Mouse (Mus musculus) liver, embryonic 13.5 days (tissue): Measurements from ENCODE around the gene Cyp2w1. TPM values are rescaled to one million over a fixed set of nuclear protein-coding genes. Genes with fewer than 3 reads are reported as not detected.
A peak's percentile ranks its signal among the peaks of the same experiment; 100 is the strongest.

Experiments used
- ATAC-seq: fragments of 200-750 bp; cut with Nextera tagmentation; 2 replicates; pipeline ENCODE4 v1.8.0; 2017; ENCODE audit warnings: low read depth, mild to moderate bottlenecking, moderate number of reproducible peaks, moderate library complexity
- DNase-seq: peaks from one replicate; pipeline ENCODE4 v3.0.0; 2022
- H3K27ac ChIP-seq: fragments of 300-500 bp; sonication (generic); 2 replicates; pipeline ENCODE4 v1.5.1; 2015; ENCODE audit warnings: moderate library complexity, mild to moderate bottlenecking, inconsistent platforms
- H3K27me3 ChIP-seq: fragments of 300-500 bp; sonication (generic); 2 replicates; pipeline ENCODE4 v1.6.1; 2015; ENCODE audit warnings: mild to moderate bottlenecking, inconsistent platforms
- H3K36me3 ChIP-seq: fragments of 300-500 bp; sonication (generic); 2 replicates; pipeline ENCODE4 v1.6.1; 2015; ENCODE audit warnings: mild to moderate bottlenecking, inconsistent platforms
- H3K4me1 ChIP-seq: fragments of 300-500 bp; sonication (generic); replicated peaks from 2 replicates; pipeline ENCODE4 v1.6.1; 2015; ENCODE audit warnings: inconsistent platforms
- H3K4me2 ChIP-seq: fragments of 300-500 bp; sonication (generic); 2 replicates; pipeline ENCODE4 v1.6.1; 2015; ENCODE audit warnings: inconsistent platforms, mild to moderate bottlenecking, moderate library complexity
- H3K4me3 ChIP-seq: fragments of 300-500 bp; sonication (generic); replicated peaks from 2 replicates; pipeline ENCODE4 v1.5.1; 2015; ENCODE audit warnings: mild to moderate bottlenecking, inconsistent platforms
- H3K9ac ChIP-seq: fragments of 300-500 bp; sonication (generic); 2 replicates; pipeline ENCODE4 v1.6.1; 2015; ENCODE audit warnings: mild to moderate bottlenecking, inconsistent platforms
- H3K9me3 ChIP-seq: fragments of 300-500 bp; sonication (generic); replicated peaks from 2 replicates; pipeline ENCODE4 v1.6.1; 2016; ENCODE audit warnings: inconsistent platforms
- WGBS: fragments of 180-500 bp; shearing (Covaris S2); methylation state at CpG from one replicate; pipeline ENCODE4 v1.1.7; 2015; ENCODE audit not compliant: insufficient replicate concordance; 5-methylcytosine and 5-hydroxymethylcytosine counted together
- polyA plus RNA-seq: library from polyadenylated mRNA; unstranded; fragments of >200 nt; fragmentation: Nextera tagmentation; extraction: Ambion mirVana; gene quantifications from 2 replicates; pipeline ENCODE4 v1.2.1, GENCODE M21; 2015

Gene Cyp2w1
- polyA plus RNA-seq, 1 experiment from 2014 or later, result not detected

DNA sequence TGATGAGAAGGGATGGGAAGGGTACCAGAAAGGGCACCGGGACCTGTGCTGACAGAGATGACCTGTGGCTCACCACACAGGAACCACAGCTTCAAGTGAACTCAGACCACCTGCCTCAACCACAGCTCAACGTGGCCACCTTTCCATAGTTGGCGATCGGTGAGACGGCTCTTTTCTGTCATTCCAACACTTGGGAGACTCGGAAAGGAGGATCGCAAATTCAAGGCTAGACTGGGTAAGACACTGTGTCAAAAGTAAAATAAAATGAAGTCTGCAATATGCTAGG, 25.8 kb downstream of the Cyp2w1 start:
- 0 out of 2 replicates have a peak overlapping the region, but pooled peaks have one; percentile 42 for H3K4me2 ChIP-seq
- no peak overlapping the region for H3K4me3 ChIP-seq
- ATAC-seq (no peak), DNase-seq (no peak)
- 59% methylated on average over 7 of the region's 7 CpGs for WGBS
- H3K27me3 ChIP-seq, result no peaks in the 10 kb centered on the region
- H3K4me1 ChIP-seq, result peaks cover 93% of the 10 kb centered on the region
- H3K9me3 ChIP-seq, result no peaks in the 10 kb centered on the region
- H3K27ac ChIP-seq, result peak overlapping the region; percentile 100
- peaks cover under 1% of the 10 kb centered on the region; the same call in 1 of the 2 replicates for H3K36me3 ChIP-seq
- peak overlapping the region; percentile 97 for H3K9ac ChIP-seq

DNA sequence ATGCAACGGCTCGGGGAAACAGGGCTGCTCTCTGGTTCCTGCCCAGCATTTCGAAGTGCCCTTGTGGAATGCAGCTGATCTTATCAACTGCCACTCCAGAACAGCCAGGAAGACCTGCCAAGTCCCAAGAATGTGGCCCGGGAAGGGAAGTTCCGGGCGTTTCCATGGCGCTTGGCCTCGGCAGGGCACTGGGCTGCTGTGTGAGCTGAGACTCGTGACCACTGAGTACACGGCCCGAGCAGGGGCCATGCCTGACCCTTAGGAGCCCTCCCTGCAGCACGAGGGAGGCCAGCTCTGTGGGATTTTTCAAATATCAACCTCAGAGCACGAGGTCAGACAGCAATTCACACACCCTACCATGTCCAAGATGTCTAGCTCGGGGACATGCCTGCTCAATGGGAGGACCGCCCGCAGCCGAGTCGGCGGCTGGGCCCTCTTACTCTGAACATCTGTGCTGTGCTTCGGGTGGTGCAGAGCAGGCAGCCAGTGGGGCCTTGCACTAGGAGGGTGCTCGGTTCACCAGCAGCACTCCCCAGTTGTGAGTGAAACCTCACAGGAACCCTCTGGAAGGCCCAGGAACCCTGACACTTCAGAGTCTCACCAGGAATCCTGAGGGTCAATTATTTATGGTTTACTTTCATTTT, 26.7 kb downstream of the Cyp2w1 start:
- 13% methylated on average over 21 of the region's 21 CpGs for WGBS
- Histone ChIP-seq H3K36me3 (peaks cover 8% of the 10 kb centered on the region), H3K9me3 (no peaks in the 10 kb centered on the region), H3K27me3 (no peaks in the 10 kb centered on the region), H3K4me2 (peak overlapping the region; percentile 89), H3K4me1 (peaks cover 93% of the 10 kb centered on the region), H3K4me3 (peak overlapping the region; percentile 98), H3K9ac (peak overlapping the region; percentile 97), H3K27ac (peak overlapping the region; percentile 100)
- DNase-seq, result no peak
- ATAC-seq, result no peak

GRCm38 (mm10) chr5:139379771-139380384, 27.5 kb downstream of the Cyp2w1 start:
- Histone ChIP-seq H3K4me3 (peak overlapping the region; percentile 98), H3K9me3 (no peaks in the 10 kb centered on the region), H3K4me2 (peak overlapping the region; percentile 89), H3K27me3 (no peaks in the 10 kb centered on the region), H3K9ac (peak overlapping the region; percentile 97), H3K27ac (peak overlapping the region; percentile 100), H3K36me3 (peaks cover 16% of the 10 kb centered on the region), H3K4me1 (peaks cover 93% of the 10 kb centered on the region)
- DNase-seq (no peak), ATAC-seq (peak; percentile 6)
- WGBS, result 2% methylated on average over 8 of the region's 8 CpGs

DNA sequence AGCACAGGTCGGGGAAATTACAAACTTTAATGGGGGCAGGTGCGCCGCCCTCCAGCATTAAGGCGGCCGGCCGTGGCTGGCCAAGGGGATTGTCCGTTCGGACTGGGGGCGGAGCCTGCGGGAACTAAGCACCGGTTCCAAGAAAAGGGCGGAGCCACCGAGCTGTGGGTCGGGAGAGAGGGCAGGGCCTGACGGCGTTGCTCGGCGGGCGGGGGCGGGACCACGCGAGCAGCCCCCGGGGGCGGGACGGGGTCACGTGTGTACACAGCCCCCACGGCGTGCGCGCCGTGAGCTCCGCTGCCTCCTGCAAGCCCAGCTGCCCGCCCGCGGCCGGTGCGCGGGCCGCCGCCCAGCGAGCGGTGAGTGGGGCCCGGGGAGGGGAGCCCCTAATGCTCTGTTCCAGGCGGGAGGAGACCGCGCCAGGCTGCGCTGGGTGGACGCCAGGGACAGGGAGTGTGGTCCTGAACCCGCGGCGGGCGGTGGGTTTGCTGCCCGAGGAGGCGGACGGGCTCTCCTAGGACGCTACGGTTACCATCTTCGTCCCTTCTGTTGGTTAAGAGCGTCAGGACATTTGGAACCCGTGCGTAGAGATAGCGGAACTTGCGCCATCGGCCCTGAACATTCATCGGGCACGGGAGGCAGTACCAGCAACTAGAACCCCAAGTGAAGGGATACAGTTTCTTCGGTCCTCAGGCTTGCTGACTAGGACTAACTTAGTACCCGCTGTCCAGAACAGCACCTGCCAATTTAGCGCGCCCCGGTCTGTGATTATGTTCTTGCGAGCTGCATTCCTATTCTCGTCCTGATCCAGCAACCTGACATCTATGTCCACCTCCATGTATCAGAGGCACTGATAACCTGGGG, 28.2 kb downstream of the Cyp2w1 start:
- peak; percentile 95 for DNase-seq
- Histone ChIP-seq H3K27me3 (no peaks in the 10 kb centered on the region), H3K4me2 (peak overlapping the region; percentile 89), H3K36me3 (peaks cover 23% of the 10 kb centered on the region), H3K27ac (peak overlapping the region; percentile 100), H3K4me1 (peaks cover 93% of the 10 kb centered on the region), H3K4me3 (peak overlapping the region; percentile 98), H3K9ac (peak overlapping the region; percentile 97), H3K9me3 (no peaks in the 10 kb centered on the region)
- peak; percentile 71 for ATAC-seq
- under 1% methylated on average over 73 of the region's 73 CpGs for WGBS

DNA sequence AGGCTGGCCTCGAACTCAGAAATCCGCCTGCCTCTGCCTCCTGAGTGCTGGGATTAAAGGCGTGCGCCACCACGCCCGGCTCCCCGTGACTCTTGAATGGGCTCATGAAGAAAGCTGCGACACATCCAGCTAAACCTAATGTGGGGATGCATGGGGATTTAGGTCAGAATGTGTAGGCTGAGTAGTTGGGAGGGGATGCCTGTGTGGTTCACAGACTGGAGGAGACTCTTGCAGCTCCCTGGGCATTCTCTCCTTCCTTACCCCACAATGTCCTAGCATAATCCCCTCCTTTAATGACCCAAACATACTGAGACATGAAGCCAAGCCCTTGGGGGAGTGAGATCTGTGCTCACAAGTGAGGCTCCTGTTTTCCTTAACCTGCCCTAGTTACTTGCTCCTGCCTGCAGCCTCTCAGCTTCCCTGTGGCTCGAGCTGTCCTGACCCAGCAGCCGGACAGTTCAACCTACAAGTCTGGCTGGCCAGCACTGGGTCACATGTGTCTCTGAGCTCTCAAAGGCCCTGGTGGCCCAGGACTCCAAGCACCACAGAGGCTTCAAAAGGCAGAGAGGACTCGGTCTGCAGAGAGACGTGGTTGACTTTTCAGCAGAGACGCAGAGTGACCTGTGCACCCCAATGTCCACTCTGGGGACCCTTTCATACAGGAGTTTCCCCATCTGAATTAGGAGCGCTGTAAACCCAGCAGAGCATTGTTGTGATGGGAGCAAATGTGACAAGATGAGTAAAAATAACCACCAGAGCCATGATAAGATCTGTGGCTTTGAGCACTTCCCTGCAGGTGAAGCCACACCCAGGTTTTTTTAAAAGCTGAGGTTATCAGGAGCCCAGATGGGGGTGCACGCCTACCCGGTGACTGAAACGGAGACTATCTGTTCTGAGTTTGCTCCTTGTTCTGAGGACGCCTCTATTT, 29.4 kb downstream of the Cyp2w1 start:
- no peaks in the 10 kb centered on the region for H3K27me3 ChIP-seq
- no peaks in the 10 kb centered on the region for H3K9me3 ChIP-seq
- peaks cover 93% of the 10 kb centered on the region for H3K4me1 ChIP-seq
- H3K27ac ChIP-seq, result peak overlapping the region; percentile 100
- H3K9ac ChIP-seq, result peak overlapping the region; percentile 97
- 27% methylated on average over 18 of the region's 18 CpGs for whole genome bisulfite sequencing
- ATAC-seq, result peak; percentile 59
- peak overlapping the region; percentile 89 for H3K4me2 ChIP-seq
- H3K4me3 ChIP-seq, result peak overlapping the region; percentile 98
- H3K36me3 ChIP-seq, result peaks cover 33% of the 10 kb centered on the region
- DNase-seq, result peak; percentile 85

DNA sequence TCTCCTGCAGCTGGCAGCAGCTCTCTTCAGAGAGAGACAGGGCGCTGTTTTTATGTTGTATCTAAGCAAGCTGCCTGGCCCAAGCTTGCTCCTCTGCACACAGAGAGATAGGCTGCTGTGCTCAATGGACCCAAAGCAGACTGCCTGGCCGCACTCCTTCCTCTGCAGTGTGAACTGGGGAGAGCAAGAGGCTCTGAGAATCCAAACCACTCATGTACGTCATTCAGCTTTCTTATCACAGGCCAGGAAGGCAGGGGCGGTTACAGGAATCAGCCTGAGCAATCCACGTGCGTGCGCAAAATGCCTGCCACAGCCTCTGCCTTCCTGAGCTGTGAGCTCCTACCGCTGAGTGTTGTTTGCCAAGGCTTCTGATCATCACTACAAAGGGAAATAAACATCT, 30.3 kb downstream of the Cyp2w1 start:
- Histone ChIP-seq H3K4me3 (peak overlapping the region; percentile 98), H3K27me3 (no peaks in the 10 kb centered on the region), H3K27ac (peak overlapping the region; percentile 100), H3K4me2 (peak overlapping the region; percentile 89), H3K36me3 (peaks cover 34% of the 10 kb centered on the region), H3K9me3 (no peaks in the 10 kb centered on the region), H3K9ac (peak overlapping the region; percentile 97), H3K4me1 (peaks cover 93% of the 10 kb centered on the region)
- 6% methylated on average over 8 of the region's 8 CpGs for WGBS
- ATAC-seq (peak; percentile 68), DNase-seq (peak; percentile 81)

DNA sequence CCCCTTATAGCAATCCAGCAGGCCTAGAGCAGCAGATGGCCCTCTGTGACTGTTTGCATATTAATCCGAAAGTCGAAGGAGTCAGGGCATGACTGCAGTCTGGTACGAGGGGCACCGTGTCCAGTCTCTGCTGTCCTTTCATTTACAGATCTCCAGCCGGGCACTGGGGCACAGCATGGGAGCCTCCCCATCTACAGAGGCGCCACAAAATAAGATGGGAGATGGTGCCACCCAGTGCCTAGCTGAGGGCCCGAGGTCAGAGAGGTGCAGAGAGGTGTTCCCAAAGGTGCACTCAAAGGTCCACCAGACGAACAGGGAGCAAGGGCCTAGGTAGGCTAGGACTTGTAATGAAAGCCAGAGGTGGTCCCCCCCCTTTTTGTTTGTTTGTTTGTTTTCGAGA, 30.8 kb downstream of the Cyp2w1 start:
- 37% methylated on average over 9 of the region's 9 CpGs for WGBS
- peaks cover 93% of the 10 kb centered on the region for H3K4me1 ChIP-seq

DNA sequence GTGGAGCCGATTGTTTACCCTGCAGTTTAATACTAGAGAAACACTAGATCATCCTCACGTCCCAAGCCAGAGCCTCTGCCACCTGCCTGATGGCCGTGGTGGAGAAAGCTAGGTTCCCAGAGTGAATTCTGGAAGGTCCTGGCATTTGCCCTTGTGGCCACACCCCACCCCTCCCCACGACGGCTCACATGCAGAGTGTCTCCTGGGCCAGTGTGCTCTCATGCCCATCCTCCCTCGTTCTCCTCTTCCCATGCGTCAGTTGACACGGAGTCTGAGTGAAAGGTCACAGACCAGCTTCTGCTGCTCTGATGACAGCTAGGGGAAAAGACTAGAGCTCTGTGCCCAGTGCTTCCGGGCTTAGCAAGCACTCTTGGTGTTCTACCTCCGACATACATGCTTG, 32.1 kb downstream of the Cyp2w1 start:
- 51% methylated on average over 10 of the region's 10 CpGs for WGBS
- Histone ChIP-seq H3K4me1 (peaks cover 93% of the 10 kb centered on the region), H3K9ac (peak overlapping the region; percentile 97), H3K9me3 (no peaks in the 10 kb centered on the region), H3K36me3 (peaks cover 36% of the 10 kb centered on the region), H3K27me3 (no peaks in the 10 kb centered on the region), H3K4me3 (0 out of 2 replicates have a peak overlapping the region, but pooled peaks have one; percentile 8), H3K4me2 (peak overlapping the region; percentile 89), H3K27ac (peak overlapping the region; percentile 100)
- DNase-seq, result no peak
- no peak for ATAC-seq

More for the DNA sequence above, 30.8 kb downstream of the Cyp2w1 start:
- H3K4me3 ChIP-seq, result peak overlapping the region; percentile 98
- no peaks in the 10 kb centered on the region for H3K27me3 ChIP-seq
- peaks cover 36% of the 10 kb centered on the region for H3K36me3 ChIP-seq
- no peak for DNase-seq
- no peaks in the 10 kb centered on the region for H3K9me3 ChIP-seq
- peak overlapping the region; percentile 97 for H3K9ac ChIP-seq
- H3K27ac ChIP-seq, result peak overlapping the region; percentile 100
- no peak for ATAC-seq
- H3K4me2 ChIP-seq, result peak overlapping the region; percentile 89

GRCm38 (mm10) chr5:139386047-139386446, 33.6 kb downstream of the Cyp2w1 start:
- H3K27ac ChIP-seq, result peak overlapping the region; percentile 100
- no peak overlapping the region; the same call in 1 of the 2 replicates for H3K4me3 ChIP-seq
- WGBS, result 82% methylated on average over 5 of the region's 5 CpGs

DNA sequence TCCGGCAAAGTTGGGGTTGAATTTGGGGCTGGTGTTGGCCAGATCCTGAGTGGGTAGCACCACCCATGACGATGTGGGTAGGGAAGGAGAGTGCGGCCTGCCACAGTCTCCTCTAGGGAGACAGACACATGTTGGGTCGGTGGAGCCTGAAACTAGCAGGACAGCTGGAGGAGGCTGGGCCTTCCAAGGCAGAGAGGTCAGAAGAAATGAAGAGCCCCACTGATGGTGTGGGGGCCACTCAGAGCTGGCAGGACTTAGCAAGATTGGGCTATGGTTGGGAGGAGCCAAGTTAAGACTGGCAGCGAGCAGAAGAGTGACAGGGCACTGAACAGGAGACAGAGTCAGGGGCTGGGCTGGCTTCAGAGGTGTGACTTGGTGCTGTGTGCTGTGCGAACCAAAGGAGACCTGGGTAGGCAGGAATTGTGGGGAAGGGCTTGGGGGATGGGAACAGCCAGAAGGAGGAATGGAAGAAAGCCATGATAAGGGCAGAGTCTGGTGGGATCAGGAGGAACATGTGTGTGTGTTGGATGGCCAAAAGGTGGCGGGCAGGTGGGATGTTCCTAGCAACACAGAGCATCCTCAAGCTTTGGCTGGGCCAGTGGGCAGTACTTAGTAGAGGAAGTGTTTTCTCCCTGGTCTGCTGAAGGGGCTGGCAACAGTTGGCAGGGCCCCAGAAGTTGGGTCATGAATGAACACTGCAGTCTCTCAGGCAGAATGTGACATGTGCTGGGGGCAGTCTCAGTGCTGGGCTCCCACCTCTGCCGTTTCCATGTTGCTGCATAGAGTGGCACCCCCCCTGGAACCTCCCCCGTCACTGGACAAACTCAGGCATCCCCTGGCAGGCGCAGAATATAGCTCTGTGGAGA, 35.1 kb downstream of the Cyp2w1 start:
- H3K27ac ChIP-seq, result peak overlapping the region; percentile 100
- peak overlapping the region; percentile 97 for H3K9ac ChIP-seq
- peak overlapping the region; percentile 76 for H3K4me3 ChIP-seq
- H3K4me1 ChIP-seq, result peaks cover 98% of the 10 kb centered on the region
- H3K4me2 ChIP-seq, result peak overlapping the region; percentile 89
- no peaks in the 10 kb centered on the region for H3K27me3 ChIP-seq
- 75% methylated on average over 10 of the region's 10 CpGs for WGBS
- H3K36me3 ChIP-seq, result peaks cover 56% of the 10 kb centered on the region
- ATAC-seq, result no peak
- no peak for DNase-seq
- no peaks in the 10 kb centered on the region for H3K9me3 ChIP-seq

More at GRCm38 (mm10) chr5:139386047-139386446, 33.6 kb downstream of the Cyp2w1 start:
- H3K4me1 ChIP-seq, result peaks cover 98% of the 10 kb centered on the region
- H3K36me3 ChIP-seq, result peaks cover 41% of the 10 kb centered on the region
- no peaks in the 10 kb centered on the region for H3K27me3 ChIP-seq
- peak overlapping the region; percentile 97 for H3K9ac ChIP-seq
- peak overlapping the region; percentile 89 for H3K4me2 ChIP-seq
- ATAC-seq (no peak), DNase-seq (no peak)
- no peaks in the 10 kb centered on the region for H3K9me3 ChIP-seq
